Comparison of ENCODE assay signal across 8 mouse cellular contexts in the genomic region with DNA sequence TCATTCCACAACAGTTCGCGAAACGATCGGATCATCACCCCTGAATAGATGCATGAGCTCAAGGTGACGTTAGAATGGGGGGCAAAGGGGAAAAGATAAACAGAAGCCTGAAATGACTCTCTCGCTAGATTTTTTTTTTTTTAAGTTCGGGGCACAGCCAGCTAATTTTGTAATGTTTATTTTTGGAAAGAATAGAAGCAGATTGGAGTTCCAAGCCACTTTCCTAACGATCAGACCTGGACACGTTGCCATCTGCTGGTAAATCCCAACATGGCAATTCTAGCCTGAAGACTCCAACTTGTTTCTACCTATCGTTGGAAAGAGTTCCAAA. TPM values are rescaled to one million over a fixed set of nuclear protein-coding genes. Genes with fewer than 3 reads are reported as not detected.
A peak's percentile ranks its signal among the peaks of the same experiment; 100 is the strongest.
DNase-seq lines count a peak whose midpoint lies in the region; ATAC-seq and TF ChIP-seq lines count a peak whose summit lies in the region.

A gene (minus strand): TSS at position 53 of the 331 bp plus-strand sequence.

- peaks cover 22% of the 10 kb centered on the region for H3K36me3 ChIP-seq in E14TG2a.4 (ENCODE audit: insufficient read depth, low read length)
- H3K36me3 ChIP-seq in embryonic facial prominence, embryonic 13.5 days: peaks cover 19% of the 10 kb centered on the region
- peaks cover 3% of the 10 kb centered on the region for H3K36me3 ChIP-seq in heart, embryonic 11.5 days (ENCODE audit: control insufficient read depth, insufficient read depth, low read length)
- H3K36me3 ChIP-seq in kidney, embryonic 15.5 days: peaks cover 18% of the 10 kb centered on the region
- peaks cover 18% of the 10 kb centered on the region for H3K36me3 ChIP-seq in neural tube, embryonic 12.5 days

- TF ChIP-seq CTCF in E14TG2a.4 (conservative IDR thresholded peaks at IDR 0.05; ENCODE audit: low read length): peak; percentile 24

- H3K27me3 ChIP-seq in E14TG2a.4 (ENCODE audit: insufficient read depth, low read length): no peaks in the 10 kb centered on the region
- H3K27me3 ChIP-seq in embryonic facial prominence, embryonic 13.5 days: no peaks in the 10 kb centered on the region
- H3K27me3 ChIP-seq in heart, embryonic 11.5 days (ENCODE audit: control insufficient read depth, insufficient read depth, low read length): no peaks in the 10 kb centered on the region
- no peaks in the 10 kb centered on the region for H3K27me3 ChIP-seq in kidney, embryonic 15.5 days
- H3K27me3 ChIP-seq in neural tube, embryonic 12.5 days (replicated peaks): no peaks in the 10 kb centered on the region

- no peaks in the 10 kb centered on the region for H3K9me3 ChIP-seq in E14TG2a.4 (ENCODE audit: low read length)
- no peaks in the 10 kb centered on the region for H3K9me3 ChIP-seq in embryonic facial prominence, embryonic 13.5 days
- H3K9me3 ChIP-seq in heart, embryonic 11.5 days (replicated peaks; ENCODE audit: control insufficient read depth, low read length): no peaks in the 10 kb centered on the region
- no peaks in the 10 kb centered on the region for H3K9me3 ChIP-seq in kidney, embryonic 15.5 days (replicated peaks)
- H3K9me3 ChIP-seq in neural tube, embryonic 12.5 days: no peaks in the 10 kb centered on the region

- H3K4me3 ChIP-seq in E14TG2a.4 (replicated peaks; ENCODE audit: low read length): peak within 1 kb of the TSS; percentile 92
- H3K4me3 ChIP-seq in embryonic facial prominence, embryonic 13.5 days: peak within 1 kb of the TSS; percentile 89
- H3K4me3 ChIP-seq in heart, embryonic 11.5 days (ENCODE audit: low read depth, low read length): peak within 1 kb of the TSS; percentile 91
- H3K4me3 ChIP-seq in kidney, embryonic 15.5 days (replicated peaks): peak within 1 kb of the TSS; percentile 92
- H3K4me3 ChIP-seq in neural tube, embryonic 12.5 days: peak within 1 kb of the TSS; percentile 93

- H3K27ac ChIP-seq in embryonic facial prominence, embryonic 13.5 days: peak within 1 kb of the TSS; percentile 97
- H3K27ac ChIP-seq in heart, embryonic 11.5 days (ENCODE audit: low read depth, low read length): peak within 1 kb of the TSS; percentile 94
- H3K27ac ChIP-seq in kidney, embryonic 15.5 days: peak within 1 kb of the TSS; percentile 92
- 0 out of 2 replicates have a peak within 1 kb of the TSS, but pooled peaks have one; percentile 42 for H3K27ac ChIP-seq in neural tube, embryonic 12.5 days

- no peak for ATAC-seq in embryonic facial prominence, embryonic 13.5 days (ENCODE audit: insufficient number of reproducible peaks, insufficient read depth, low FRiP score, low TSS enrichment, low read depth)
- no peak for ATAC-seq in heart, embryonic 11.5 days (replicated peaks; ENCODE audit: insufficient number of reproducible peaks, low FRiP score, low TSS enrichment)
- no peak for ATAC-seq in kidney, embryonic 15.5 days (replicated peaks; ENCODE audit: low FRiP score)
- no peak for ATAC-seq in neural tube, embryonic 12.5 days (ENCODE audit: low FRiP score, low read depth)

- no peak for DNase-seq in adrenal gland, adult 8-10 months
- peak; percentile 24 for DNase-seq in liver
- no peak for DNase-seq in yolk sac, embryonic 10.5 days (ENCODE audit: low spot score)

- H3K9ac ChIP-seq in embryonic facial prominence, embryonic 13.5 days: peak within 1 kb of the TSS; percentile 95
- H3K9ac ChIP-seq in heart, embryonic 11.5 days (ENCODE audit: low read depth, low read length): peak within 1 kb of the TSS; percentile 96
- H3K9ac ChIP-seq in kidney, embryonic 15.5 days: peak within 1 kb of the TSS; percentile 91
- H3K9ac ChIP-seq in neural tube, embryonic 12.5 days: peak within 1 kb of the TSS; percentile 92

- peak within 1 kb of the TSS; percentile 82 for H3K4me2 ChIP-seq in embryonic facial prominence, embryonic 13.5 days
- H3K4me2 ChIP-seq in heart, embryonic 11.5 days: peak within 1 kb of the TSS; percentile 83
- peak within 1 kb of the TSS; percentile 78 for H3K4me2 ChIP-seq in kidney, embryonic 15.5 days
- peak within 1 kb of the TSS; percentile 67 for H3K4me2 ChIP-seq in neural tube, embryonic 12.5 days (replicated peaks)

- peaks cover 71% of the 10 kb centered on the region for H3K4me1 ChIP-seq in E14TG2a.4 (replicated peaks; ENCODE audit: low read depth, low read length)
- H3K4me1 ChIP-seq in embryonic facial prominence, embryonic 13.5 days: peaks cover 26% of the 10 kb centered on the region
- H3K4me1 ChIP-seq in heart, embryonic 11.5 days (ENCODE audit: control insufficient read depth, insufficient read depth, low read length): peaks cover 16% of the 10 kb centered on the region
- peaks cover 33% of the 10 kb centered on the region for H3K4me1 ChIP-seq in kidney, embryonic 15.5 days
- peaks cover 22% of the 10 kb centered on the region for H3K4me1 ChIP-seq in neural tube, embryonic 12.5 days

- WGBS in embryonic facial prominence, embryonic 13.5 days: 31% methylated on average over 10 of the region's 10 CpGs
- 30% methylated on average over 10 of the region's 10 CpGs for WGBS in heart, embryonic 11.5 days (ENCODE audit: insufficient replicate concordance)
- 22% methylated on average over 10 of the region's 10 CpGs for WGBS in kidney, embryonic 15.5 days
- 48% methylated on average over 10 of the region's 10 CpGs for WGBS in neural tube, embryonic 12.5 days

RNA-seq across cellular contexts. Expression of the gene that starts here (rescaled TPM):
- total RNA-seq in adrenal gland, adult 8-10 months (2022): 100 to 1,000 TPM; 132 to 178 (median 164) TPM
- 16.1 and 16.9 TPM in 2 replicates for polyA plus RNA-seq in embryonic facial prominence, embryonic 13.5 days (2015; fragmentation: Nextera tagmentation; extraction: Ambion mirVana)
- polyA plus RNA-seq in heart, embryonic 11.5 days (2014; fragmentation: Nextera tagmentation; extraction: Ambion mirVana): 9.6 and 16.8 TPM in 2 replicates
- polyA plus RNA-seq in kidney, embryonic 15.5 days (2015; fragmentation: Nextera tagmentation; extraction: Ambion mirVana): 14.6 and 15.5 TPM in 2 replicates
- polyA plus RNA-seq in neural tube, embryonic 12.5 days (2016; fragmentation: Nextera tagmentation; extraction: Ambion mirVana): 17.1 and 19.2 TPM in 2 replicates

Comparison
In these comparisons a context has a peak if more than half of its experiments do, and no peak if none do; other contexts are left out.
1. H3K27ac ChIP-seq: peak in every context shown above with its lines; median percentile 97 in embryonic facial prominence, embryonic 13.5 days; 94 in heart, embryonic 11.5 days; 92 in kidney, embryonic 15.5 days; 42 in neural tube, embryonic 12.5 days.